Mouse (Mus musculus): Measurements from ENCODE around the gene 4930556J24Rik. TPM values are rescaled to one million over a fixed set of nuclear protein-coding genes. Genes with fewer than 3 reads are reported as not detected.

Gene 4930556J24Rik
- polyA plus RNA-seq, 1 experiment from 2014 or later: 0.13 TPM

DNA sequence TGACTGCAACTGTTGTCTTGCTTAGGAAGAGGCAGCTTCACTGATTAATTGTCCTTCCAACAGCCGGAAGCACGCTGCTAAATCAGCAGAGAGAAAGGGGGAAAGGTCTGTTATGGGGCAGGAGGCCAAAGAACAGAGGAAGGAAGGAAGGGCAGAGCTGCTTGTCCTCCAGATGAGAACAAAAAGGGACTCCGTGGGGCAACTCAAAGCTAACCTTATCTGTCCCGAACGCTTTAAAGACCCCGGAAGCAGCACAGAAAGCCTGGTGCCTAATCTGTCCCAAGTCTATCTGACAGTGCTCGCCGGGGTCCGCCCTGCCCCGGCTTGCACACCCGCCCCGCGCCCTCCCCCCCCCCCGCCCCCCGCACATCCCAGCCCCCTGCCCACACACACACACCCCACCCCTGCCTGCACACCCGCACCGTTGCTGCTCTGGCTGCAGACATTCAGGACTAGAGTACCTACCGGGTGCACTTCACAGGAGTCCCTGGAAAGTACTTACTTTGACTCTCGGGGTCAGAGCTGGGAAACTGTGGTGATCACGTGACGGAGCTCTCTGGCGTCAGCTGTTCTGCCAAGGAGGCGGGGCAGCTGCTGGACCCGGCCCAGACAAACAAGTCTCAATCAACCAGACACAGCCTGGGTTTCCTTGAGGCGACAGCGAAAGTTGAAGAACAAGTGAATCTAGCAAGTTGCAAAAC lies 44.9 kb downstream of the 4930556J24Rik start, which contains the start of gene Tcn2:
Gene Tcn2 (minus strand): TSS at position 649 of the 701 bp plus-strand sequence.
- H3K27me3 ChIP-seq (ENCODE audit: insufficient read depth, poor library complexity, severe bottlenecking): no peaks in the 10 kb centered on the region
- under 1% methylated on average over 18 of the region's 26 CpGs for WGBS
- H3K27ac ChIP-seq: peak within 1 kb of the TSS; percentile 87

DNA sequence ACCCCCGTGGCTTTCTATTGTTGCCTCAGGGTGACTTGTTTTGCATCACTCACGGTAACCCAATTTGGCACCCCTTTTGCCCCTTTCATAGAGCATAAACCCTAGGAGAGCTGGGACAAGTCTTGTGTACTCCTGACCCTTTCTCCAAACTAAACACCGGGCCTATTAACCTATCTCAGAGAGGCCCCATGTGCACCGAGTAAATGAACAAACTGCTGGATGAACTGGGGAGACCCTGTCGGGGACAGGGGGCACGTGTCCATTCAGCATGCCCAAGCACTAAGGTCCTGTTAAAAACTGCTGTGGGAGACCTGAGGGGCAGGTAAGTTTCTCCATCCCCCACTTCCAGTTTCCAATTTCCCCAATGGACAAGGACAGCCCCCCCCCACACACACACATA lies 45.6 kb downstream of the 4930556J24Rik start:
- no peak for DNase-seq (ENCODE audit: low spot score)
- 30% methylated on average over 6 of the region's 6 CpGs for WGBS

More for the DNA sequence above, 44.9 kb downstream of the 4930556J24Rik start, which contains the start of gene Tcn2:
- Histone ChIP-seq H3K4me3 (peak within 1 kb of the TSS; percentile 71), H3K36me3 (0 out of 2 replicates have a peak, but pooled peaks cover 9% of the 10 kb centered on the region), H3K4me1 (replicated peaks) (peaks cover 19% of the 10 kb centered on the region), H3K9me3 (no peaks in the 10 kb centered on the region)
- DNase-seq (ENCODE audit: low spot score): peak; percentile 86

DNA sequence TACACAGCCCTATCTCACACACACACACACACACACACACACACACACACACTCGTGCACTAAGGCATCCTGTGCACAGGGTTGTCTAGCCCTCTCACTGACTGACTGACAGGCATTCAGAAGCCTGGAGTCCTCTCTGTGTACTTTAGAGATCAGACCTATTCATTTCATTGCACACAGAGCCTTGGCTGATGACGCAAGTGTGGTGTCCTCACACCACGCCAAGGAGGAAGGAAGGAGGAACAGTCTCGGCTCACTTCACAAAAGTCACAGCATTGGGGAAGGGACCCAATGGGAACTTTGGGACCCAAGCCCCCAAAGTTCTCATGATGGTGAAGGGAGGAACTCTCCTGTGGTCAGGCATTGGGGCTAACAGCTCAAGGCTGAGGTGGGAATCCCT lies 46.6 kb downstream of the 4930556J24Rik start:
- 73% methylated on average over 4 of the region's 4 CpGs for WGBS

More for the DNA sequence above, 45.6 kb downstream of the 4930556J24Rik start:
- peaks cover 15% of the 10 kb centered on the region for H3K36me3 ChIP-seq
- H3K4me3 ChIP-seq: peak overlapping the region; percentile 71
- H3K4me1 ChIP-seq (replicated peaks): peaks cover 19% of the 10 kb centered on the region
- H3K27me3 ChIP-seq (ENCODE audit: insufficient read depth, poor library complexity, severe bottlenecking): no peaks in the 10 kb centered on the region
- H3K9me3 ChIP-seq: no peaks in the 10 kb centered on the region
- peak overlapping the region; percentile 87 for H3K27ac ChIP-seq

DNA sequence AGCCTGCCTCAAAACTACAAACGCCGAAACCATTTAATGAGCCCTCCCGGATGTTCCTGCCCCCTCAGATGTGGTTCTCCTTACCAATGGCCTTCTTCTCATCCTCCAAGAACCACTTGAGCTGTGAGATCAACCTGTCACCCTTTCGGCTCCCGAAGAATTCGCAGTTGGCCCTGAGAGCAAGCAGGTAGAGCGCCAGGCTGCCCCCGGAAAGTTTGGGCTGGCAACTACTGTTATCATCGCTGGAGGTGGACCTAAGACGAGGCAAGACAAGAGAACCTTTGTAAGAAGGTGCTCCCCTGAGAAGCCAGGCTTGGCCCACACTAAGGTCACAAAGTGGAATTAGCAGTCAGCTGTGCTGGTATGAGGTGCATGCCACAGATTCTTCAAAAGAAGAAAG lies 50.7 kb downstream of the 4930556J24Rik start:
- peaks cover 4% of the 10 kb centered on the region; the same call in 1 of the 2 replicates for H3K4me1 ChIP-seq (replicated peaks)
- no peak for DNase-seq (ENCODE audit: low spot score)
- no peaks in the 10 kb centered on the region for H3K27me3 ChIP-seq (ENCODE audit: insufficient read depth, poor library complexity, severe bottlenecking)
- WGBS: 87% methylated on average over 10 of the region's 10 CpGs
- peaks cover 49% of the 10 kb centered on the region for H3K36me3 ChIP-seq
- no peak overlapping the region for H3K27ac ChIP-seq
- H3K9me3 ChIP-seq: no peaks in the 10 kb centered on the region
- H3K4me3 ChIP-seq: no peak overlapping the region

More for the DNA sequence above, 46.6 kb downstream of the 4930556J24Rik start:
- Histone ChIP-seq H3K9me3 (no peaks in the 10 kb centered on the region), H3K27me3 (ENCODE audit: insufficient read depth, poor library complexity, severe bottlenecking) (no peaks in the 10 kb centered on the region), H3K27ac (no peak overlapping the region), H3K4me3 (no peak overlapping the region), H3K36me3 (peaks cover 24% of the 10 kb centered on the region), H3K4me1 (replicated peaks) (peaks cover 19% of the 10 kb centered on the region)
- no peak for DNase-seq (ENCODE audit: low spot score)

DNA sequence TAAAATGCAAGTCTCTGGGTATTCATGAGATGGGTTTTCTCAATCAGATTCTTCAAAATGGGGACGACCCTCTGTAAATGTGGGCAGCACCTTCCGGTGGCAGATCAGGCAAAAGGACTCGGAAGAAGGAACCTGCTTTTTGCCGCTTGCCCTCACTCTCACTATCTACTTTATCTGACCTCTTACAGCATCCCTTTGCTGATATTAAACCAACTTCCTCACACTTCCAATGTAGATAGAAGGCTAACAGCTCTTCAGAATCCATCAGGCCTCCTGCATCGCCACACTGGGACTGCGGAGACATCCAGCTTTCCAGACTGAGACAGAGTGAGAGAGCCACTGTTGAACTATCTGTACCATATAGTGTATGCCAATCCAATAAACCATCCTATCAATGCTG lies 53.8 kb downstream of the 4930556J24Rik start:
- DNase-seq (ENCODE audit: low spot score): no peak
- 95% methylated on average over 6 of the region's 6 CpGs for WGBS
- H3K27me3 ChIP-seq (ENCODE audit: insufficient read depth, poor library complexity, severe bottlenecking): no peaks in the 10 kb centered on the region

DNA sequence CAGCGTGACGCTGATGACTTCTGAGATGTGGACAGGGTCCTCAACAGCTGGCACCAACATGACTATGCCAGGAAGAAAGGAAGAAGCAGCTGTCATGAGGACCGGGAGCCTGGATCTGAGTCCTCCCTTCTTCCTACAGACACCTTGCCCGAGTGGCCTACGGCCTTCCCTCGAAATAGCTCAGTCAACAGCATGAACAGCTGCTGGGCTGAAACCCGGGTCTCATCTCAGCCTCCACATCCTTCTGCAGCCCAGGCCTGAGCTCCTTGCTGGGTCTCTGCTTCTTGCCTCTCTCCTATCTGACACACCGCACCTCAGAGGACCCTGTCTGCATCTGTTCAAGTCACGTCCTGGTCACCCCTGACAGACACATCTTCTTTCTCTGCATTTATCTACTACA lies 54.5 kb downstream of the 4930556J24Rik start:
- Histone ChIP-seq H3K27me3 (ENCODE audit: insufficient read depth, poor library complexity, severe bottlenecking) (no peaks in the 10 kb centered on the region), H3K36me3 (peaks cover 50% of the 10 kb centered on the region), H3K9me3 (no peaks in the 10 kb centered on the region), H3K27ac (no peak overlapping the region), H3K4me1 (replicated peaks) (no peaks in the 10 kb centered on the region), H3K4me3 (no peak overlapping the region)
- no peak for DNase-seq (ENCODE audit: low spot score)
- whole genome bisulfite sequencing: 92% methylated on average over 9 of the region's 9 CpGs

More for the DNA sequence above, 53.8 kb downstream of the 4930556J24Rik start:
- no peaks in the 10 kb centered on the region for H3K9me3 ChIP-seq
- H3K36me3 ChIP-seq: peaks cover 49% of the 10 kb centered on the region
- H3K4me3 ChIP-seq: no peak overlapping the region
- no peaks in the 10 kb centered on the region for H3K4me1 ChIP-seq (replicated peaks)
- no peak overlapping the region for H3K27ac ChIP-seq

DNA sequence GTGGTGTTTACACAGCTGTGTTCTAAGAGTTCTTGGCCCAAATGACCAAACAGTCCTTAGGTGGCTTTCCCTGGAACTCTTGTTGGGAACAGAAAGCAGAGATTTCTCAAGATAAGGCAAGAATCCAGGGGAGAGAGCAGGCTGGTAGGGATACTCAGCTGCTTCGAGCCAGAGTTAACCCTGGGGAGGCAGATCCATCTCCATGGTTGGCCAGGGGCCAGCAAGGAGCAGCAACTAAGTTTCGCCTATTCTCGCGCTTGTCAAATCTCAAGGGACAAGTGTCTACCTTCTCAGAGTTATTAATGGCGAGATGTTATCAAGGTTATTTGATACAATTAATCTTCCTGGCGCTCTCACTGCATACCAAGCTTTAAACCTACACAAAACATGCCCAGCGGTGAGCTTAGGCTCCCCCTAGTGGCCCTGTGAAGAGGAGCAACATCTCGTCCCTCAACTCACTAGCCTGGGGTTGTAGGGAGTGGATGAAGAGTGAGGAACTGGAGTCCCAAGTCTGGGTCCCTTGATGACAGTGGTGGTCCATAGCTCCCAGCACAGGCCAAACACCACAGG lies 55.2 kb downstream of the 4930556J24Rik start:
- H3K9me3 ChIP-seq: no peaks in the 10 kb centered on the region
- DNase-seq (ENCODE audit: low spot score): peak; percentile 41
- H3K27me3 ChIP-seq (ENCODE audit: insufficient read depth, poor library complexity, severe bottlenecking): no peaks in the 10 kb centered on the region
- H3K36me3 ChIP-seq: peaks cover 43% of the 10 kb centered on the region
- no peaks in the 10 kb centered on the region for H3K4me1 ChIP-seq (replicated peaks)
- no peak overlapping the region for H3K4me3 ChIP-seq
- H3K27ac ChIP-seq: no peak overlapping the region
- 35% methylated on average over 8 of the region's 8 CpGs for WGBS

DNA sequence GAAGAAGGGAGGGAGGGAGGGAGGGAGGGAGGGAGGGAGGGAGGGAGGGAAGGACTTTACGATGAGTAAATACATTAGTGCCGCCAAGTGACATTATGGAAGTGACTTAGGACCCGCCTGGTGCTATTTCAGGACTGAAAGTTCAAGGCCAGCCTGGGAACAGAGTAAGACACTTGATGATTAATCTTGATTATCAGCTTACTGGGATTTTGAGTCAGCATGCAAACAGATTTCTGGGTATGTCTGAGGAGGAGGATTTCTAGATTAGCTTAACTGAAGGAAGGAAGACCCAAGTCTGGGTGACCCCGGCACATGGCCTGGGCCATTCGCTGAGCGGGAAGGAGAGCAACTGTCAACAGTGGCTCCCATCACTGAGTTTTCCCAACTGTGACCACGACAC lies 56.1 kb downstream of the 4930556J24Rik start:
- Histone ChIP-seq H3K27me3 (ENCODE audit: insufficient read depth, poor library complexity, severe bottlenecking) (no peaks in the 10 kb centered on the region), H3K4me3 (no peak overlapping the region), H3K9me3 (no peaks in the 10 kb centered on the region), H3K4me1 (replicated peaks) (no peaks in the 10 kb centered on the region), H3K27ac (no peak overlapping the region), H3K36me3 (peaks cover 35% of the 10 kb centered on the region)
- no peak for DNase-seq (ENCODE audit: low spot score)
- WGBS: 86% methylated on average over 7 of the region's 7 CpGs

DNA sequence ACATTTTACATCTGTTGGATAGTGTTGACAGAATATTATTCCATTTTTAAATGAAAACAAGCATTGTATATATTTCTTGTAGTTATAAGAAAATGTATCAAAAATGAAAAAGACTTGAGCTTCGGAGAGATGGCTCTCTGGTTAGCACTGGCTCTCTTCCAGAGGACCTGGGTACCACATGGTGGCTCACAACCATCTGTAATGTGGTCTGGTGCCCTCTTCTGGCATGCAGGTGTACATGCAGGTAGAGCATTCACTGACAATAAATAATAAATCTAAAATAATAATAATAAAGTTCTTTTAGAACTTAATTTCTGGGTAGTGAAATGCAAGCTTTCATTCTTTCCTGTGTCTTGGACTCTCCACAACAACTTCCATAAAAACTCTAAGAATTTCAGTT lies 57.8 kb downstream of the 4930556J24Rik start:
- Histone ChIP-seq H3K9me3 (no peaks in the 10 kb centered on the region), H3K27ac (no peak overlapping the region), H3K27me3 (ENCODE audit: insufficient read depth, poor library complexity, severe bottlenecking) (no peaks in the 10 kb centered on the region), H3K4me1 (replicated peaks) (peaks cover 7% of the 10 kb centered on the region), H3K36me3 (peaks cover 18% of the 10 kb centered on the region), H3K4me3 (no peak overlapping the region)
- 65% methylated on average over 1 of the region's 1 CpGs for WGBS
- no peak for DNase-seq (ENCODE audit: low spot score)

DNA sequence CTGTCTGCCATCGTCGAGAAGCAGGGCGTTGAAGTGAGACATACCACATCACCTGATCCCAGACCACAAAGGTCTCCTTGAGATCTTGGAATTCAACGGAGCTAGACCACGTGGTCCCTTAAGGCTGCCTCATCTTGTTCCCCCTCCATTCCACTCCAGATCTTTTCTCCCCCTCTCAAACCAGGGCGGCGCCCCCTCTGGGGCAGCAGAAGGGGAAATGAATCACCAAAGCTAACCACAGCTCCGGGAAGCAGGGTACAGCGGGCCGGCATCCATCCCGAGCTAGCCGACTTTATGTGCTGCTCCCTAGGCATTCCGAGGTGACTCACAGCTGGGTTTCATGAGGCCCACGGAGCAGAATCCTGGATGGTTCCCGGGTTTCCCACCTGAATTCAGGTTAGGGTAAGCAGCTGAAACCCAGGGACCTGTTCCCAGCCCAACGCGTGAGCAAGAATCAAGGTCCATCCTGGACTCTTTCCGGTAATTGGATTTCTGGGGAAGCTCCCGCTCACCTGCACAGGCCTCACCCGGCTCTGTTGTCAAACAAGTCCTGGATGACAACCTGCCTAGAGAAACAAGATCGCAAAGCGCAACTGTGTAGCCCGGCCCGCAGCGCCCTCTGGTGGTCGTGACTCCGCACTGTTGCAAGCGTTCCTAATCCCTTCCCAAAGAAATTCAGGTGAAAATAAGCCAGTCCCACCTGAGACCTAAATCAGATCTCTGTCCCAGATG lies 62.3 kb downstream of the 4930556J24Rik start, which contains the start of gene Slc35e4:
Gene Slc35e4 (minus strand): TSS at position 556 of the 732 bp plus-strand sequence.
- H3K4me1 ChIP-seq (replicated peaks): peaks cover 46% of the 10 kb centered on the region
- H3K36me3 ChIP-seq: 0 out of 2 replicates have a peak, but pooled peaks cover 6% of the 10 kb centered on the region
- H3K27me3 ChIP-seq (ENCODE audit: insufficient read depth, poor library complexity, severe bottlenecking): peaks cover 18% of the 10 kb centered on the region
- peak; percentile 85 for DNase-seq (ENCODE audit: low spot score)
- under 1% methylated on average over 28 of the region's 28 CpGs for WGBS
- peak within 1 kb of the TSS; percentile 68 for H3K4me3 ChIP-seq
- peak within 1 kb of the TSS; percentile 84 for H3K27ac ChIP-seq
- no peaks in the 10 kb centered on the region for H3K9me3 ChIP-seq

DNA sequence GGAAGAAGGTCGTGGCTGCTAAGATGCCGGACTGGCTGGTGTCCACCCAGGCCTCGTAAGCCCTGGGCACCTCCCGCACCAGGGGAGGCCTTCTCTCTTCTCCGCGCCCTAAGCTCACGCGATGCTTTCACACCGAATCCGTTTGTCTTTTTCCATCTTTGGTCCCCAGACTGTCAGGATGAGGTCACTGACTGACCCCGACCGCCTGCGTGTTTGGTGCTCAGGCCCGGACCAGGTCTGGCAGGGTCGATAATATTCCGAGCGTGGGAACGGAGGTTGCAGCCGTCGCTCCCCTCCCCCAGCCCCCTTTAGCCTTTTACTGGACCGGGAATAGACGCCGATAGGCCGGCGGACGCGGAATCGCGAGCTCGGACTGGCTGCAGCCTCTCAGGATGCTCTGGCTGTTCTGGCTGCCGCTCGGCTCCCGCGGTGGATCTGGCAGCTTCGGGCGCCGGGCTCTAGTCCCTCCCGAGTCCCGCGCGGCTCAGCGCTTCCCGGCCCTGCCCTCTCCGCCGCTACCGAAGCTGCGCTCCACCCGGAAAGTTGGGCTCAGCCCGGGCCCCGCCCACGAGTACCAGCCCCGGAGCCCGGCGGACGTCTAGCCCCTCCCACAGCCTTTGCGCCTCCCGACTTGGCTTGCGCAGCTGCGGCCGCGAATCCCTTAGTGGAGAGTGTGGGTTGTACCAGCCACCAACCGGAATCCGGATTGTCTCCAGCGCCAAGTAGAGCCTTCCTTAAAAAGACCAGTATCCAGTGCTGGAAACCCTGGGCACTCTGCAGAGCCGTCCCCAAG lies 63.1 kb downstream of the 4930556J24Rik start:
- peak; percentile 88 for DNase-seq (ENCODE audit: low spot score)
- under 1% methylated on average over 65 of the region's 65 CpGs for WGBS
- peaks cover 51% of the 10 kb centered on the region for H3K4me1 ChIP-seq (replicated peaks)
- peak overlapping the region; percentile 84 for H3K27ac ChIP-seq
- no peaks in the 10 kb centered on the region for H3K9me3 ChIP-seq
- 0 out of 2 replicates have a peak, but pooled peaks cover 6% of the 10 kb centered on the region for H3K36me3 ChIP-seq
- peak overlapping the region; percentile 68 for H3K4me3 ChIP-seq
- peaks cover 18% of the 10 kb centered on the region for H3K27me3 ChIP-seq (ENCODE audit: insufficient read depth, poor library complexity, severe bottlenecking)

DNA sequence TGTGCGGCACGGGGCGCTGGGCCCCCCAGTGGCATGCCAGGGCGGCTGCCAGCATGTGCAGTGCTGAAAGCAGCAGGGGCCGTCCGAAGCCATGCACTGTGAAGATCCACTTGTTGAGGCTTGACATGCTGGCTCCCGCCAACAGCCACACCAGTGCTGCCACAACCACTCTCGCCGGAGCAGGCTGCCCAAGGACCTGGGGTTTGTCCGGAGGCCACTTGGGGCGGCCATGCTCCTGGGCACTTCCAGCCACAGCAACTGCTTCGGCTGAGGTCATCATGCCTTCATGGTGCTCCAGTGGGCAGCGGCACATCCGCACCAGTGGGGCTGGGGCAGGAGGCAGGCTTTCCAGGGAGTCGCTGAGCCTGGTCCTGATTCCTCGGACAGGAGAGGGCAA lies 63.7 kb downstream of the 4930556J24Rik start:
- H3K36me3 ChIP-seq: 0 out of 2 replicates have a peak, but pooled peaks cover 6% of the 10 kb centered on the region
- H3K9me3 ChIP-seq: no peaks in the 10 kb centered on the region
- peak overlapping the region; percentile 84 for H3K27ac ChIP-seq
- DNase-seq (ENCODE audit: low spot score): peak; percentile 46
- 3% methylated on average over 16 of the region's 16 CpGs for WGBS
- H3K4me1 ChIP-seq (replicated peaks): peaks cover 56% of the 10 kb centered on the region
- peak overlapping the region; percentile 68 for H3K4me3 ChIP-seq
- peaks cover 18% of the 10 kb centered on the region for H3K27me3 ChIP-seq (ENCODE audit: insufficient read depth, poor library complexity, severe bottlenecking)
